Mouse (Mus musculus) forebrain, postnatal 0 days (tissue): ENCODE data around the gene Brdt. TPM values are rescaled to one million over a fixed set of nuclear protein-coding genes. Genes with fewer than 3 reads are reported as not detected.

Experiments
- ATAC-seq: fragments of 200-750 bp; cut with Nextera tagmentation; 2 replicates; pipeline ENCODE4 v1.8.0; 2017; ENCODE audit warnings: mild to moderate bottlenecking, moderate library complexity
- DNase-seq: peaks from one replicate; pipeline ENCODE4 v3.0.0-alpha.2; 2015
- H3K27ac ChIP-seq: fragments of 300-500 bp; sonication (generic); 2 replicates; pipeline ENCODE4 v1.5.1; 2014; ENCODE audit warnings: low read depth, mild to moderate bottlenecking, antibody characterized with exemption, low read length, moderate library complexity, mixed read lengths
- H3K27me3 ChIP-seq: fragments of 300-500 bp; sonication (generic); 2 replicates; pipeline ENCODE4 v1.6.1; 2014; ENCODE audit warnings: mild to moderate bottlenecking, low read length, mixed read lengths; ENCODE audit not compliant: insufficient read depth
- H3K36me3 ChIP-seq: fragments of 300-500 bp; sonication (generic); 2 replicates; pipeline ENCODE4 v1.6.1; 2014; ENCODE audit warnings: mild to moderate bottlenecking, moderate library complexity; ENCODE audit not compliant: insufficient read depth
- H3K4me1 ChIP-seq: fragments of 300-500 bp; sonication (generic); 2 replicates; pipeline ENCODE4 v1.6.1; 2014; ENCODE audit warnings: antibody characterized with exemption; ENCODE audit not compliant: insufficient read depth
- H3K4me2 ChIP-seq: fragments of 300-500 bp; sonication (generic); 2 replicates; pipeline ENCODE4 v1.6.1; 2014; ENCODE audit warnings: low read depth, mild to moderate bottlenecking, moderate library complexity
- H3K4me3 ChIP-seq: fragments of 300-500 bp; sonication (generic); 2 replicates; pipeline ENCODE4 v1.5.1; 2014; ENCODE audit warnings: low read depth, low read length, mixed read lengths
- H3K9ac ChIP-seq: fragments of 300-500 bp; sonication (generic); 2 replicates; pipeline ENCODE4 v1.6.1; 2014; ENCODE audit warnings: mild to moderate bottlenecking
- H3K9me3 ChIP-seq: fragments of 300-500 bp; sonication (generic); 2 replicates; pipeline ENCODE4 v1.6.1; 2016; ENCODE audit warnings: low read length
- CTCF ChIP-seq: sonication (generic); IDR thresholded peaks from 2 replicates; pipeline ENCODE4 v1.5.1; 2016; ENCODE audit warnings: antibody characterized with exemption, control low read depth, low read depth
- WGBS: fragments of 180-500 bp; shearing (Covaris S2); extraction: QIAGEN DNeasy Blood & Tissue Kit; methylation state at CpG from one replicate; pipeline ENCODE4 v1.1.7; 2014; 5-methylcytosine and 5-hydroxymethylcytosine counted together
- polyA plus RNA-seq: library from polyadenylated mRNA; unstranded; fragments of >200 nt; fragmentation: Nextera tagmentation; extraction: Ambion mirVana; gene quantifications from 2 replicates; pipeline ENCODE4 v1.2.1, GENCODE M21; 2015
- total RNA-seq: library from RNA; depleted of rRNA; stranded (reverse); fragments of >200 nt; gene quantifications from 2 replicates; pipeline ENCODE4 v1.2.3, GENCODE M21; 2014

The Brdt gene
- total and polyA plus RNA-seq, 2 experiments from 2014 or later: 2.3 to 4.3 TPM

DNA sequence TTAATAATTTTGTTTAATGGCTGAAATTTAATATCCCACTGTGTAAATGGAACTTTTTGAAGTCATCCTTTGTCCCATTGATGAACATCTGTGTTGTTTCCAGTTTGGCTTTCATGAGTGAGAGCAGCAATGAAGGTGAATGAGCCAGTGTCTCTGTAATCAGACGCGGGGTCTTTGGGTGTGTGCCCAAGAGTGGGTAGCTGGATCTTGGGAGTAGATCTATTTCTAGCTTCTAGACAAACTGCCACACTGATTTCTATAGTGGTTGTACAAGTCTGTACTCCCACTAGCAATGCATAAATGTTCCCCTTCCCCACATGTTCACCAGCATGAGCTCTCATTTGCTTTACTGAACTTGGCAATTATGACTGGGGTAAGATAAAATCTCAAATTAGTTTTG is 58.4 kb downstream of the Brdt start:
- DNase-seq (no peak), ATAC-seq (no peak)
- H3K4me2 ChIP-seq: no peak overlapping the region
- no peak overlapping the region for H3K27ac ChIP-seq
- no peak overlapping the region for H3K9ac ChIP-seq
- no peak overlapping the region for H3K4me3 ChIP-seq
- no peaks in the 10 kb centered on the region for H3K27me3 ChIP-seq
- no peaks in the 10 kb centered on the region for H3K36me3 ChIP-seq
- H3K9me3 ChIP-seq: no peaks in the 10 kb centered on the region
- no peaks in the 10 kb centered on the region for H3K4me1 ChIP-seq
- TF ChIP-seq CTCF: no peak
- 79% methylated on average over 2 of the region's 2 CpGs for WGBS

GRCm38 (mm10) chr5:107394437-107394836 is 63.5 kb downstream of the Brdt start:
- no peak for TF ChIP-seq CTCF
- no peak overlapping the region for H3K9ac ChIP-seq
- DNase-seq (no peak), ATAC-seq (no peak)
- H3K36me3 ChIP-seq: no peaks in the 10 kb centered on the region
- H3K27me3 ChIP-seq: no peaks in the 10 kb centered on the region
- no peaks in the 10 kb centered on the region for H3K4me1 ChIP-seq
- WGBS: 75% methylated on average over 2 of the region's 2 CpGs
- no peak overlapping the region for H3K4me2 ChIP-seq
- H3K9me3 ChIP-seq: no peaks in the 10 kb centered on the region
- no peak overlapping the region for H3K4me3 ChIP-seq
- H3K27ac ChIP-seq: no peak overlapping the region

GRCm38 (mm10) chr5:107402436-107402835 is 71.5 kb downstream of the Brdt start, which contains the start of gene Ephx4:
Gene Ephx4, plus strand, starts transcription at chr5:107402736.
- H3K9ac ChIP-seq: peak within 1 kb of the TSS; percentile 69
- WGBS: 15% methylated on average over 5 of the region's 5 CpGs
- no peak for DNase-seq
- no peak for TF ChIP-seq CTCF
- H3K9me3 ChIP-seq: no peaks in the 10 kb centered on the region
- H3K27ac ChIP-seq: peak within 1 kb of the TSS; percentile 9
- no peaks in the 10 kb centered on the region for H3K4me1 ChIP-seq
- peak within 1 kb of the TSS; percentile 63 for H3K4me3 ChIP-seq
- no peaks in the 10 kb centered on the region for H3K27me3 ChIP-seq
- no peaks in the 10 kb centered on the region for H3K36me3 ChIP-seq
- peak within 1 kb of the TSS; percentile 94 for H3K4me2 ChIP-seq
- no peak for ATAC-seq

DNA sequence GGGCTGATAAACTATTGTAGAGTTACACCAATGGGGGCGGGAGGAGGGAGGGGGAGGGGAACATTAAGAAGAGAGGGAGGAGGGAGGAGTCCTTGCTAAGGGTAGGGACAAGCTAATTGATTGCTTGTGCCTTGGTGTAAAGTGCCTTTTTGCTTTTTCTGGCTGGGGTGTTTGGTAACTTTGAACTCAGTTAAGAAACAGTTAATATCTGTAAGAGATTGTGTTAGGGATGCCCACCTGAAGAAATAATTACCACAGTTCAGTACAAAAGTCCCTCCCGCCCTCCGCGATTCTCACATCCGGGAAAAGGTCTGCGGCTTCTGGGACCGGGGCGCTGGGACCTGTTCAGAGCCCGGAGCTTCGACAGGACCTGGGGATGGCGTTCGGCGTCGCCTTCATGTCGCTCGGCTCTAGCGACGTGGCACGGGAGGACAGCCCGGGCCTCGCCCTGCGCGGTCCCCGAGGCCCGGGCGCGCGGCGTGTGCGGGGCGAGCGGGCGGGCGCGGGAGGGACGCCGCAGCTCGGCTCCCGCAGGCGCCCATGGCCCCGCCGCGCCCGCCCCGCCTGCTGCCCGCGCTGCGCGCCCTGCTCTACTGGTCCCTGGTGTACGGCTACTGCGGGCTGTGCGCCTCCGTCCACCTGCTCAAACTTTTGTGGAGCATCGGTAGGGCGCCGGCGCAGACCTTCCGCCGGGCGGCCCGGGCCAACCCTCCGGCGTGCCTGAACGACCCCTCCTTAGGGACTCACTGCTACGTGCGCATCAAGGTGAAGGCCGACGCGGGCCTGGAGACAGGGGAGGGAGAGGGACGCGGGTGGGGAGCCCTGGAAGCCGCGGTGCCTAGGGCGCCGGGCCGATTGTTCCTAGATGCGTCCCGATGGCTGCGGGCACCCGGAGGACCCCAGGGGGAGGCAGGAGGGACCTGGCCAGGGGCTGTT is 72.3 kb downstream of the Brdt start:
- H3K4me1 ChIP-seq: no peaks in the 10 kb centered on the region
- no peaks in the 10 kb centered on the region for H3K36me3 ChIP-seq
- peak overlapping the region; percentile 69 for H3K9ac ChIP-seq
- DNase-seq: peak; percentile 23
- peak overlapping the region; percentile 94 for H3K4me2 ChIP-seq
- no peaks in the 10 kb centered on the region for H3K27me3 ChIP-seq
- peak overlapping the region; percentile 63 for H3K4me3 ChIP-seq
- no peaks in the 10 kb centered on the region for H3K9me3 ChIP-seq
- ATAC-seq: peak; percentile 73
- TF ChIP-seq CTCF: no peak
- peak overlapping the region; percentile 9 for H3K27ac ChIP-seq
- under 1% methylated on average over 70 of the region's 80 CpGs for WGBS

- Histone ChIP-seq H3K4me3 (peak overlapping the region; percentile 63), H3K4me1 (no peaks in the 10 kb centered on the region), H3K27me3 (no peaks in the 10 kb centered on the region), H3K9ac (peak overlapping the region; percentile 69), H3K27ac (peak overlapping the region; percentile 9), H3K4me2 (peak overlapping the region; percentile 94), H3K36me3 (no peaks in the 10 kb centered on the region), H3K9me3 (no peaks in the 10 kb centered on the region)
- ATAC-seq (no peak; the same call in 1 of the 2 replicates), DNase-seq (peak; percentile 35)
- TF ChIP-seq CTCF: no peak
- 17% methylated on average over 12 of the region's 12 CpGs for WGBS
Observed at GRCm38 (mm10) chr5:107403947-107404684, 73.2 kb downstream of the Brdt start.

DNA sequence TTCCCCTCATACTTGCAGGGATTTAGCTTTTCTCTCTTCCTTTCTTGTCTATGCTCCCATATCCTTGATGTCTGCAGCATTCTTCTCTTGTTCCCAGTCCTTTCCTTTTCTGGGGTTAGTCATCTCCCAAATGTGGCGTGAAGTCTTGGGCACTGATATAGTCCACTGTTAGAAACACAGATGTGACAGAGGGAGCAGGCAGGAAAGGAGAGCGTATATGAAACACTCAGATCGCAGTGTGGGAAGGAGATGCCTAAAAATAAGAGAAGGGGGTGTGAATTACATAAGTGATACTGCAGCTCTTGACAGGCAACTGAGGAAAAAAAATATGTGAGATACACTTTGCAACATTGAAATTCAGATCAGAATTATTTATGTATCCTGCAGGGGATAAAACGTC is 74.4 kb downstream of the Brdt start:
- no peak for TF ChIP-seq CTCF
- Histone ChIP-seq H3K9me3 (no peaks in the 10 kb centered on the region), H3K4me1 (no peaks in the 10 kb centered on the region), H3K4me2 (peak overlapping the region; percentile 94), H3K4me3 (no peak overlapping the region), H3K36me3 (no peaks in the 10 kb centered on the region), H3K9ac (no peak overlapping the region), H3K27me3 (no peaks in the 10 kb centered on the region), H3K27ac (peak overlapping the region; percentile 45; the same call in 1 of the 2 replicates)
- ATAC-seq: no peak
- 76% methylated on average over 4 of the region's 4 CpGs for WGBS
- DNase-seq: peak; percentile 16

DNA sequence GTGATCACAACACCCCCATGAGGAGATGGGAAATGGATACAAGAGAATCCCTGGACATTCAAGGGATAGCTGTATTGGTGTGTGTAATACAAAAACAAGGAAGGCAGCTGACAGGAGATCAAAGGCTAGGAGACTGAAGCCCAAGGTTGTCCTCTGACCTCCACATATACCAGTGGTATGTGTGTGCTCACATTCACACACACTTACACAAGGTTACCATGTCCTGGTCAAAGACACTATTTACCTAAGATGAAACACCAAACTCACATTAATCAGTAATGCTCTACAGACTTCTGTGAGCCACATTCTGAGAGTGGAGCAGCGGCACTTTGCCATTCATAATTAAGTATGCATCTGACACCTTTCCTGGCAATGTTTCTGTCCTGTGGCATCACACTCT is 79.3 kb downstream of the Brdt start:
- no peak for ATAC-seq
- WGBS: 84% methylated on average over 1 of the region's 1 CpGs

More for the DNA sequence above, 79.3 kb downstream of the Brdt start:
- no peak overlapping the region for H3K4me2 ChIP-seq
- no peaks in the 10 kb centered on the region for H3K4me1 ChIP-seq
- no peaks in the 10 kb centered on the region for H3K36me3 ChIP-seq
- no peak overlapping the region for H3K4me3 ChIP-seq
- H3K27ac ChIP-seq: no peak overlapping the region
- no peaks in the 10 kb centered on the region for H3K27me3 ChIP-seq
- no peak for DNase-seq
- H3K9ac ChIP-seq: no peak overlapping the region
- no peak for TF ChIP-seq CTCF
- H3K9me3 ChIP-seq: no peaks in the 10 kb centered on the region
